Mouse (Mus musculus) neural tube, embryonic 11.5 days (tissue): ENCODE measurements around the gene Pdk3. TPM values are rescaled to one million over a fixed set of nuclear protein-coding genes. Genes with fewer than 3 reads are reported as not detected.

Experiments used
- ATAC-seq: fragments of 200-750 bp; cut with Nextera tagmentation; 2 replicates; pipeline ENCODE4 v1.8.0; 2017; ENCODE audit warnings: moderate number of reproducible peaks, mild to moderate bottlenecking, moderate TSS enrichment, moderate library complexity; ENCODE audit not compliant: insufficient read depth, low FRiP score, low TSS enrichment
- DNase-seq: peaks from one replicate; pipeline ENCODE4 v3.0.0-alpha.2; 2015; ENCODE audit warnings: low spot score
- H3K27ac ChIP-seq: fragments of 300-500 bp; sonication (generic); 2 replicates; pipeline ENCODE4 v1.5.1; 2014; ENCODE audit warnings: low read depth, mild to moderate bottlenecking, low read length
- H3K27me3 ChIP-seq: fragments of 300-500 bp; sonication (generic); 2 replicates; pipeline ENCODE4 v1.6.1; 2014; ENCODE audit warnings: mild to moderate bottlenecking, low read length, mixed read lengths; ENCODE audit not compliant: control insufficient read depth, insufficient read depth
- H3K36me3 ChIP-seq: fragments of 300-500 bp; sonication (generic); 2 replicates; pipeline ENCODE4 v1.6.1; 2014; ENCODE audit warnings: mild to moderate bottlenecking, low read length, moderate library complexity, mixed read lengths; ENCODE audit not compliant: control insufficient read depth, insufficient read depth
- H3K4me1 ChIP-seq: fragments of 300-500 bp; sonication (generic); 2 replicates; pipeline ENCODE4 v1.6.1; 2014; ENCODE audit warnings: low read length, mixed read lengths; ENCODE audit not compliant: control insufficient read depth, insufficient read depth
- H3K4me2 ChIP-seq: fragments of 300-500 bp; sonication (generic); 2 replicates; pipeline ENCODE4 v1.6.1; 2014; ENCODE audit warnings: low read depth, mild to moderate bottlenecking, moderate library complexity
- H3K4me3 ChIP-seq: fragments of 300-500 bp; sonication (generic); 2 replicates; pipeline ENCODE4 v1.5.1; 2014; ENCODE audit warnings: low read depth, low read length
- H3K9ac ChIP-seq: fragments of 300-500 bp; sonication (generic); 2 replicates; pipeline ENCODE4 v1.6.1; 2014; ENCODE audit warnings: mild to moderate bottlenecking, low read length
- H3K9me3 ChIP-seq: fragments of 300-500 bp; sonication (generic); 2 replicates; pipeline ENCODE4 v1.6.1; 2016; ENCODE audit warnings: low read length; ENCODE audit not compliant: control insufficient read depth
- WGBS: fragments of 180-500 bp; shearing (Covaris S2); extraction: QIAGEN DNeasy Blood & Tissue Kit; methylation state at CpG from one replicate; pipeline ENCODE4 v1.1.7; 2014; 5-methylcytosine and 5-hydroxymethylcytosine counted together
- polyA plus RNA-seq: library from polyadenylated mRNA; unstranded; fragments of >200 nt; fragmentation: Nextera tagmentation; extraction: Ambion mirVana; gene quantifications from 2 replicates; pipeline ENCODE4 v1.2.1, GENCODE M21; 2014

The Pdk3 gene
- 67.6 and 68.3 TPM in 2 replicates for polyA plus RNA-seq

- H3K4me2 ChIP-seq = peak within 1 kb of the TSS; percentile 59
- WGBS = 28% methylated on average over 39 of the region's 68 CpGs
- ATAC-seq (peak; percentile 97), DNase-seq (peak; percentile 87)
- H3K9me3 ChIP-seq = no peaks in the 10 kb centered on the region
- no peaks in the 10 kb centered on the region for H3K27me3 ChIP-seq
- H3K36me3 ChIP-seq = no peaks in the 10 kb centered on the region
- peak within 1 kb of the TSS; percentile 53 for H3K4me3 ChIP-seq
- no peaks in the 10 kb centered on the region for H3K4me1 ChIP-seq
- H3K9ac ChIP-seq = peak within 1 kb of the TSS; percentile 71
- peak within 1 kb of the TSS; percentile 39; the same call in 1 of the 2 replicates for H3K27ac ChIP-seq
Observed at GRCm38 (mm10) chrX:93831561-93832336, at the start of gene Pdk3. Gene Pdk3, minus strand, starts transcription at chrX:93832201.

GRCm38 (mm10) chrX:93877634-93878016 is 45.6 kb upstream of the Pdk3 start:
- Histone ChIP-seq H3K9me3 (no peaks in the 10 kb centered on the region), H3K9ac (no peak overlapping the region), H3K36me3 (no peaks in the 10 kb centered on the region), H3K27me3 (no peaks in the 10 kb centered on the region), H3K4me1 (no peaks in the 10 kb centered on the region), H3K4me3 (no peak overlapping the region), H3K27ac (no peak overlapping the region), H3K4me2 (no peak overlapping the region)
- DNase-seq (no peak), ATAC-seq (no peak)
- WGBS = 72% methylated on average over 3 of the region's 3 CpGs

GRCm38 (mm10) chrX:93876981-93877633 is 45.1 kb upstream of the Pdk3 start:
- Histone ChIP-seq H3K4me3 (no peak overlapping the region), H3K36me3 (no peaks in the 10 kb centered on the region), H3K9me3 (no peaks in the 10 kb centered on the region), H3K4me2 (no peak overlapping the region), H3K4me1 (no peaks in the 10 kb centered on the region), H3K27ac (no peak overlapping the region), H3K9ac (no peak overlapping the region), H3K27me3 (no peaks in the 10 kb centered on the region)
- DNase-seq (no peak), ATAC-seq (no peak)
- 90% methylated on average over 7 of the region's 7 CpGs for WGBS

GRCm38 (mm10) chrX:93863393-93863792 is 31.4 kb upstream of the Pdk3 start:
- Histone ChIP-seq H3K36me3 (no peaks in the 10 kb centered on the region), H3K4me1 (no peaks in the 10 kb centered on the region), H3K9ac (no peak overlapping the region), H3K4me2 (no peak overlapping the region), H3K27me3 (no peaks in the 10 kb centered on the region), H3K4me3 (no peak overlapping the region), H3K9me3 (no peaks in the 10 kb centered on the region), H3K27ac (no peak overlapping the region)
- DNase-seq (no peak), ATAC-seq (no peak)
- 56% methylated on average over 2 of the region's 2 CpGs for WGBS

DNA sequence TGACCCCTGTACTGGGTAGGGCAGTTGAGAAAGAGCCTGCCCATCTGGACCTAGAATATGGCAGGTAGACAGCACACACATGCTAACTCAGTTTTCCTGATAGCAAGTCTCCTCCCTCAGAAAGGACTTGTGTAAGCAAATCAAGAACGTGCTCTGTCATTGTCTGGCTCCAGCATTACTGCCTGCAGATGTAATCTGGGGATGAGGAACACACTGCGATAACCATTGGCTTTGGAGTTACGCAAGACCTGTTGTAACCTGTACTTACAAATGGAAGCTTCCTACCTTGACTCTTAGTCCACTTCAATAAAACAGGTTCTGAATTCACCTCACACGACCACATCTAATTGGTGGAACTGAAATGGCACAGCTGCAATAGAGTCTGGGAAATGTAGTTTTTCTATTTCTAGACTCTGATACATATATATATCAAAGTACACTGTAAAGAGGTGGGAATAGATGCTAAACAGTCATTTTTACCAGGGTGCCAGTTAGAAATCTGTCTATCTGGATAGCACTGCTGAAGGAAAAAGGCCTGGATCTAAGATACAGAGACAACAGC is 30.6 kb upstream of the Pdk3 start:
- Histone ChIP-seq H3K27ac (no peak overlapping the region), H3K9me3 (no peaks in the 10 kb centered on the region), H3K4me3 (no peak overlapping the region), H3K4me1 (no peaks in the 10 kb centered on the region), H3K4me2 (no peak overlapping the region), H3K27me3 (no peaks in the 10 kb centered on the region), H3K36me3 (no peaks in the 10 kb centered on the region), H3K9ac (no peak overlapping the region)
- 84% methylated on average over 4 of the region's 4 CpGs for WGBS
- ATAC-seq (no peak), DNase-seq (no peak)

DNA sequence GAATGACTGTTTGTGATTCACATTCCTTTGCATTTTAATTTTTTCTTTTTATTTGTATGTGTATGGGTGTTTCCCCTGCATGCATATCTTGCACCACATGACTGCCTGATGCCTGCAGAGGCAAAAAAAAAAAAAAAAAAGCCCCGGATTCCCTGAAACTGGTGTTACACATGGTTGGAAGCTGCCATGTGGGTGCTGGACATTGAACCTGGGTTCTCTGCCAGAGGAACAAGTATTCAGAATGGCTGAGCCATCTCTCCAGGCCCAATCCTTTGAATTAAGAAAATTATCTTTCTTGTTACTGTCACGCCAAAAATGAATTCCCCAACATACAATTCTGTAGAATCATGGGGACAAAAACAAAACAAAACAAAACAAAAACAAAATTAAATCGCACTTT is 25.8 kb upstream of the Pdk3 start:
- Histone ChIP-seq H3K4me3 (no peak overlapping the region), H3K9ac (no peak overlapping the region), H3K27me3 (no peaks in the 10 kb centered on the region), H3K9me3 (no peaks in the 10 kb centered on the region), H3K27ac (no peak overlapping the region), H3K4me1 (no peaks in the 10 kb centered on the region), H3K4me2 (no peak overlapping the region), H3K36me3 (no peaks in the 10 kb centered on the region)
- ATAC-seq = no peak
- 79% methylated on average over 3 of the region's 3 CpGs for WGBS
- no peak for DNase-seq

DNA sequence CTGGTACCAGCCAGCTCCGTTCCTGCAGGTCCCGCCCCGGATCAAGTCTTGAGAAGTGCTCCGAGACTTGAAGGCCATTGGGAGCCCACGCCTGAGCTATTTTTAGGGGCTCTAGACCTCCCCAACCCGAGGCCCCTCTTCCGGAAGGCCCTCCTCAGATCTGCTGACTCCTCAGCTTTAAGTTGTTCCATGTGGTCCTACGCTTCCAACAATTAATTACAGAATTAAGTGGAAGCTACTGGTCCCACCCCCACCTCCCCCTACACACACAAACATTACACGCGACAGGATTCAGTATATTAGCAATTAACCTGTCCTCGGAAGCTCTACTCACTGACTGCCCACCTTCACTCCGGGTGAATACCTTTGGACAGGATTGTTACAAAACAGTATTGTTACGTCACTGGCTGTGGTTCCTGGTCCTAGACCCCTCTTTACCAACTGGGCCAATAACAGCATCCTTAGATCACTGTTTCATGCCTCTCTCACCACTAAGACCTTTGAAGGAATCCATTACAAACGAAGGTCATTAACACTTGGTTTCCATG is 410 bp upstream of the Pdk3 start:
- DNase-seq (no peak), ATAC-seq (peak; percentile 59)
- Histone ChIP-seq H3K9ac (peak overlapping the region; percentile 71), H3K4me3 (peak overlapping the region; percentile 53), H3K4me1 (no peaks in the 10 kb centered on the region), H3K4me2 (peak overlapping the region; percentile 42), H3K36me3 (no peaks in the 10 kb centered on the region), H3K27me3 (no peaks in the 10 kb centered on the region), H3K9me3 (no peaks in the 10 kb centered on the region), H3K27ac (no peak overlapping the region)
- 41% methylated on average over 14 of the region's 14 CpGs for WGBS

GRCm38 (mm10) chrX:93825787-93826186 is 6.2 kb downstream of the Pdk3 start:
- no peak overlapping the region for H3K27ac ChIP-seq
- DNase-seq = no peak
- no peaks in the 10 kb centered on the region for H3K36me3 ChIP-seq
- no peak for ATAC-seq
- no peak overlapping the region for H3K4me3 ChIP-seq
- H3K4me1 ChIP-seq = no peaks in the 10 kb centered on the region
- no peak overlapping the region for H3K4me2 ChIP-seq
- WGBS = 80% methylated on average over 2 of the region's 2 CpGs
- H3K27me3 ChIP-seq = no peaks in the 10 kb centered on the region
- no peaks in the 10 kb centered on the region for H3K9me3 ChIP-seq
- no peak overlapping the region for H3K9ac ChIP-seq
